Mouse (Mus musculus): ENCODE results near the gene Igfbp2. TPM values are rescaled to one million over a fixed set of nuclear protein-coding genes. Genes with fewer than 3 reads are reported as not detected.

The Igfbp2 gene
- polyA plus RNA-seq, 1 experiment from 2014 or later: 429 TPM

GRCm38 (mm10) chr1:72857631-72858030 lies 33.3 kb downstream of the Igfbp2 start:
- Histone ChIP-seq H3K4me2 (replicated peaks) (no peak overlapping the region), H3K4me3 (no peak overlapping the region), H3K9ac (no peak overlapping the region), H3K4me1 (peaks cover 3% of the 10 kb centered on the region; the same call in 1 of the 2 replicates), H3K27me3 (no peaks in the 10 kb centered on the region), H3K27ac (no peak overlapping the region), H3K9me3 (no peaks in the 10 kb centered on the region), H3K36me3 (peaks cover 30% of the 10 kb centered on the region)
- ATAC-seq (ENCODE audit: insufficient number of reproducible peaks, insufficient read depth, low FRiP score, low TSS enrichment): no peak
- 77% methylated on average over 5 of the region's 5 CpGs for WGBS

GRCm38 (mm10) chr1:72858286-72858685 lies 34.0 kb downstream of the Igfbp2 start:
- Histone ChIP-seq H3K4me1 (peaks cover 3% of the 10 kb centered on the region; the same call in 1 of the 2 replicates), H3K27me3 (no peaks in the 10 kb centered on the region), H3K4me2 (replicated peaks) (no peak overlapping the region), H3K36me3 (peaks cover 35% of the 10 kb centered on the region), H3K27ac (no peak overlapping the region), H3K9me3 (no peaks in the 10 kb centered on the region), H3K9ac (no peak overlapping the region), H3K4me3 (no peak overlapping the region)
- no peak for ATAC-seq (ENCODE audit: insufficient number of reproducible peaks, insufficient read depth, low FRiP score, low TSS enrichment)
- 89% methylated on average over 9 of the region's 9 CpGs for WGBS

- Histone ChIP-seq H3K27me3 (no peaks in the 10 kb centered on the region), H3K9ac (no peak overlapping the region), H3K4me3 (no peak overlapping the region), H3K27ac (no peak overlapping the region), H3K4me2 (replicated peaks) (no peak overlapping the region), H3K4me1 (peaks cover 3% of the 10 kb centered on the region; the same call in 1 of the 2 replicates), H3K36me3 (peaks cover 41% of the 10 kb centered on the region), H3K9me3 (no peaks in the 10 kb centered on the region)
- 74% methylated on average over 5 of the region's 5 CpGs for WGBS
- no peak for ATAC-seq (ENCODE audit: insufficient number of reproducible peaks, insufficient read depth, low FRiP score, low TSS enrichment)
Measured at GRCm38 (mm10) chr1:72858874-72859273, 34.6 kb downstream of the Igfbp2 start.

GRCm38 (mm10) chr1:72859963-72860362 lies 35.7 kb downstream of the Igfbp2 start:
- H3K4me1 ChIP-seq: no peaks in the 10 kb centered on the region
- ATAC-seq (ENCODE audit: insufficient number of reproducible peaks, insufficient read depth, low FRiP score, low TSS enrichment): no peak
- H3K27me3 ChIP-seq: no peaks in the 10 kb centered on the region
- no peak overlapping the region for H3K4me3 ChIP-seq
- H3K27ac ChIP-seq: no peak overlapping the region
- no peaks in the 10 kb centered on the region for H3K9me3 ChIP-seq
- WGBS: 91% methylated on average over 9 of the region's 9 CpGs
- H3K4me2 ChIP-seq (replicated peaks): no peak overlapping the region
- H3K9ac ChIP-seq: no peak overlapping the region
- H3K36me3 ChIP-seq: peaks cover 48% of the 10 kb centered on the region

- no peak overlapping the region for H3K4me3 ChIP-seq
- no peak overlapping the region for H3K4me2 ChIP-seq (replicated peaks)
- no peak overlapping the region for H3K9ac ChIP-seq
- no peak overlapping the region for H3K27ac ChIP-seq
- no peaks in the 10 kb centered on the region for H3K4me1 ChIP-seq
- ATAC-seq (ENCODE audit: insufficient number of reproducible peaks, insufficient read depth, low FRiP score, low TSS enrichment): no peak
- 87% methylated on average over 2 of the region's 2 CpGs for WGBS
- peaks cover 48% of the 10 kb centered on the region for H3K36me3 ChIP-seq
- no peaks in the 10 kb centered on the region for H3K27me3 ChIP-seq
- H3K9me3 ChIP-seq: no peaks in the 10 kb centered on the region
Measured at GRCm38 (mm10) chr1:72860502-72860901, 36.2 kb downstream of the Igfbp2 start.

- H3K4me3 ChIP-seq: no peak overlapping the region
- no peak overlapping the region for H3K27ac ChIP-seq
- no peak overlapping the region for H3K9ac ChIP-seq
- ATAC-seq (ENCODE audit: insufficient number of reproducible peaks, insufficient read depth, low FRiP score, low TSS enrichment): no peak
- no peaks in the 10 kb centered on the region for H3K4me1 ChIP-seq
- 75% methylated on average over 2 of the region's 2 CpGs for WGBS
- no peaks in the 10 kb centered on the region for H3K9me3 ChIP-seq
- no peaks in the 10 kb centered on the region for H3K27me3 ChIP-seq
- peaks cover 52% of the 10 kb centered on the region for H3K36me3 ChIP-seq
- H3K4me2 ChIP-seq (replicated peaks): no peak overlapping the region
Measured at GRCm38 (mm10) chr1:72861702-72862101, 37.4 kb downstream of the Igfbp2 start.

- WGBS: 87% methylated on average over 21 of the region's 21 CpGs
- no peak overlapping the region for H3K4me2 ChIP-seq (replicated peaks)
- ATAC-seq (ENCODE audit: insufficient number of reproducible peaks, insufficient read depth, low FRiP score, low TSS enrichment): no peak
- H3K9ac ChIP-seq: no peak overlapping the region
- no peaks in the 10 kb centered on the region for H3K4me1 ChIP-seq
- H3K36me3 ChIP-seq: peaks cover 52% of the 10 kb centered on the region
- H3K4me3 ChIP-seq: no peak overlapping the region
- no peaks in the 10 kb centered on the region for H3K9me3 ChIP-seq
- no peak overlapping the region for H3K27ac ChIP-seq
- no peaks in the 10 kb centered on the region for H3K27me3 ChIP-seq
Measured at GRCm38 (mm10) chr1:72862248-72862647, 37.9 kb downstream of the Igfbp2 start.

- no peak for ATAC-seq (ENCODE audit: insufficient number of reproducible peaks, insufficient read depth, low FRiP score, low TSS enrichment)
- Histone ChIP-seq H3K9ac (no peak overlapping the region), H3K4me3 (no peak overlapping the region), H3K4me1 (peaks cover 7% of the 10 kb centered on the region), H3K27ac (no peak overlapping the region), H3K4me2 (replicated peaks) (no peak overlapping the region), H3K27me3 (no peaks in the 10 kb centered on the region), H3K36me3 (peaks cover 53% of the 10 kb centered on the region), H3K9me3 (no peaks in the 10 kb centered on the region)
- 85% methylated on average over 8 of the region's 8 CpGs for WGBS
Measured at GRCm38 (mm10) chr1:72863692-72864091, 39.4 kb downstream of the Igfbp2 start.

GRCm38 (mm10) chr1:72864272-72864671 lies 40.0 kb downstream of the Igfbp2 start:
- Histone ChIP-seq H3K9me3 (no peaks in the 10 kb centered on the region), H3K27me3 (no peaks in the 10 kb centered on the region), H3K4me1 (peaks cover 13% of the 10 kb centered on the region), H3K9ac (no peak overlapping the region), H3K4me3 (no peak overlapping the region), H3K4me2 (replicated peaks) (no peak overlapping the region), H3K27ac (no peak overlapping the region), H3K36me3 (peaks cover 51% of the 10 kb centered on the region)
- ATAC-seq (ENCODE audit: insufficient number of reproducible peaks, insufficient read depth, low FRiP score, low TSS enrichment): no peak
- 71% methylated on average over 3 of the region's 3 CpGs for WGBS

- no peak for ATAC-seq (ENCODE audit: insufficient number of reproducible peaks, insufficient read depth, low FRiP score, low TSS enrichment)
Measured at GRCm38 (mm10) chr1:72865900-72866299, 41.6 kb downstream of the Igfbp2 start.

GRCm38 (mm10) chr1:72866417-72866816 lies 42.1 kb downstream of the Igfbp2 start:
- 63% methylated on average over 5 of the region's 5 CpGs for WGBS
- ATAC-seq (ENCODE audit: insufficient number of reproducible peaks, insufficient read depth, low FRiP score, low TSS enrichment): no peak
- H3K9ac ChIP-seq: no peak overlapping the region
- peaks cover 23% of the 10 kb centered on the region for H3K4me1 ChIP-seq
- H3K36me3 ChIP-seq: peaks cover 36% of the 10 kb centered on the region
- no peaks in the 10 kb centered on the region for H3K27me3 ChIP-seq
- H3K4me3 ChIP-seq: no peak overlapping the region
- no peaks in the 10 kb centered on the region for H3K9me3 ChIP-seq
- H3K27ac ChIP-seq: no peak overlapping the region
- no peak overlapping the region for H3K4me2 ChIP-seq (replicated peaks)

More at GRCm38 (mm10) chr1:72865900-72866299, 41.6 kb downstream of the Igfbp2 start:
- Histone ChIP-seq H3K4me1 (peaks cover 23% of the 10 kb centered on the region), H3K4me3 (no peak overlapping the region), H3K9ac (no peak overlapping the region), H3K4me2 (replicated peaks) (no peak overlapping the region), H3K36me3 (peaks cover 36% of the 10 kb centered on the region), H3K9me3 (no peaks in the 10 kb centered on the region), H3K27me3 (no peaks in the 10 kb centered on the region), H3K27ac (no peak overlapping the region)
- WGBS: 18% methylated on average over 6 of the region's 6 CpGs

- no peak for ATAC-seq (ENCODE audit: insufficient number of reproducible peaks, insufficient read depth, low FRiP score, low TSS enrichment)
- Histone ChIP-seq H3K9me3 (no peaks in the 10 kb centered on the region), H3K9ac (peak overlapping the region; percentile 4; the same call in 1 of the 2 replicates), H3K36me3 (peaks cover 30% of the 10 kb centered on the region), H3K4me1 (peaks cover 23% of the 10 kb centered on the region), H3K27me3 (no peaks in the 10 kb centered on the region), H3K27ac (no peak overlapping the region), H3K4me2 (replicated peaks) (no peak overlapping the region), H3K4me3 (no peak overlapping the region)
- 25% methylated on average over 1 of the region's 1 CpGs for WGBS
Measured at GRCm38 (mm10) chr1:72867346-72867745, 43.0 kb downstream of the Igfbp2 start.
